Mouse (Mus musculus): ENCODE measurements around the gene Rpf2. TPM values are rescaled to one million over a fixed set of nuclear protein-coding genes. Genes with fewer than 3 reads are reported as not detected.
A peak's percentile ranks its signal among the peaks of the same experiment; 100 is the strongest.

Rpf2 gene
- polyA plus RNA-seq, 1 experiment from 2014 or later = 56.8 TPM

DNA sequence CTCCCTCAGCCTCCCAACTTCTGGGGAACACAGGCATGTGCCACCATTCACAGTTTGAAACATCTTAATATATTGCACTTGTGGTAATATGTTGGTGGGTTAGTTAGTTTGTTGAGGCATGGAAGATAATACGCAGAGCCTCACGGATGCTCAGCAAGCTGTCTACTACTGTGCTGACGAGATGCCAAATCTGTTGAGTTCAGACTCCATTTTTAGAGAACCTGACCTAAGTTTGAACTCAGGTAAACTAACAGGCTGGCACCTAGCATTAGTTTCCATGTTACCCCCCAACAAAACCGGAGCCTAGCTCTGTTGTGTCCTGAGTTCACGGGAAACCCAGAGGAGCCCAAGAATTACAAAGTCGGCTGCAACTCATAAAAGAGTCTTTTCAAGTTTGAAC lies 51.8 kb downstream of the Rpf2 start:
- Histone ChIP-seq H3K27ac (no peak overlapping the region), H3K9me3 (replicated peaks; ENCODE audit: low read length) (no peaks in the 10 kb centered on the region), H3K4me1 (replicated peaks; ENCODE audit: insufficient read depth, low read length) (no peaks in the 10 kb centered on the region), H3K4me2 (ENCODE audit: low read length) (no peak overlapping the region), H3K4me3 (replicated peaks; ENCODE audit: low read depth, low read length) (no peak overlapping the region), H3K36me3 (ENCODE audit: insufficient read depth, low read length) (no peaks in the 10 kb centered on the region), H3K27me3 (ENCODE audit: insufficient read depth, low read length) (no peaks in the 10 kb centered on the region; the same call in 1 of the 2 replicates), H3K9ac (ENCODE audit: low read depth, low read length) (no peak overlapping the region)
- 75% methylated on average over 6 of the region's 6 CpGs for WGBS
- TF ChIP-seq CTCF (IDR thresholded peaks at IDR 0.05; ENCODE audit: low read depth) = no peak
- ATAC-seq (replicated peaks; ENCODE audit: low FRiP score, low read depth) = no peak
- DNase-seq (ENCODE audit: low spot score) = no peak

DNA sequence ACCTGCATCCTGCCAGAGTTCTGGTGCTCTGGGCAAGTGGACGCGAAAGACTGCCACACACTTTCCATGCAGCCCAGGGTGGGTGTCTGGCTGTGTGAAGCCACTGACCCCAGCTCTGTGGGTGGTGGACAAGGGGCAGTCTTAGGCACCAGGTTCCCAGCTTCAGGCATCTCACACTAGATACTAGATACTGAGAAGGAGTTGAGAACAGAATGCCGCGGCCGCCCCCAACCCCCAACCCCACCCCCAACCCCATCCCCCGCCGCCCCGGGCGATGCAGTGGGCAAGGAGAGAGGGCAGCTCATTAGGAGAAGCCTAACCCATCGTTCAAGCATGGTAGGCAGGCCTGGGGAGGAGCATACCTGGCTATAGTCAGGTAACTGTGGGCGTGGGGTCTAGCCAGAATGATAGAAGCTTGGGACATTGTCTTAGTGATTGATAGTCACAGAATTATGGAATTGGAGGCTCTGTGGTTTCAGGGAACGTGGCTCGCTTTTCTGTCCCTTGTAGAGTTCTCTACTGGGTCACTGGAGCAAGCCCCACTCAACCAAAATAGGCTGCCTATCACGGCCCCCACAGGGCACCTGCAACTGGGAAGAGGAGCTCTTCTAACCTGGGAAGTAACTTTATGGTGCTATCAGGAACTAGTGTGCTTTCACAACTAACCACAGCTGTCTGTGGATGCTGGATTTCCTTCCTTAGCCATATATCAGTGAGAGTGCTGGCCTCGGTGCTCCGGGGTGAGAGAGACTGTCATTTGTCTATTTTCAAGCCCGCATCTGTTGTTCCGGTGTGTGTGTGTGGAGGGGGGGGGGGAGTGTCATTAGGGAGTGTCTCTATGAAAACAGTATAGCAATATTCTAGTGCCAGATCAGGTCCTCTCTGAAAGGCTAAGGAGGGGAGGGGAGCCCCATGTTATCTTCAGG lies 54.6 kb downstream of the Rpf2 start:
- 25% methylated on average over 18 of the region's 18 CpGs for WGBS
- DNase-seq (ENCODE audit: low spot score) (no peak), ATAC-seq (replicated peaks; ENCODE audit: low FRiP score, low read depth) (0 out of 2 replicates have a peak, but pooled peaks have one; percentile 33)
- Histone ChIP-seq H3K36me3 (ENCODE audit: insufficient read depth, low read length) (no peaks in the 10 kb centered on the region), H3K27me3 (ENCODE audit: insufficient read depth, low read length) (no peaks in the 10 kb centered on the region; the same call in 1 of the 2 replicates), H3K9me3 (replicated peaks; ENCODE audit: low read length) (no peaks in the 10 kb centered on the region), H3K4me2 (ENCODE audit: low read length) (peak overlapping the region; percentile 65), H3K4me1 (replicated peaks; ENCODE audit: insufficient read depth, low read length) (no peaks in the 10 kb centered on the region), H3K4me3 (replicated peaks; ENCODE audit: low read depth, low read length) (peak overlapping the region; percentile 26), H3K9ac (ENCODE audit: low read depth, low read length) (0 out of 2 replicates have a peak overlapping the region, but pooled peaks have one; percentile 40), H3K27ac (no peak overlapping the region)
- no peak for TF ChIP-seq CTCF (IDR thresholded peaks at IDR 0.05; ENCODE audit: low read depth)

DNA sequence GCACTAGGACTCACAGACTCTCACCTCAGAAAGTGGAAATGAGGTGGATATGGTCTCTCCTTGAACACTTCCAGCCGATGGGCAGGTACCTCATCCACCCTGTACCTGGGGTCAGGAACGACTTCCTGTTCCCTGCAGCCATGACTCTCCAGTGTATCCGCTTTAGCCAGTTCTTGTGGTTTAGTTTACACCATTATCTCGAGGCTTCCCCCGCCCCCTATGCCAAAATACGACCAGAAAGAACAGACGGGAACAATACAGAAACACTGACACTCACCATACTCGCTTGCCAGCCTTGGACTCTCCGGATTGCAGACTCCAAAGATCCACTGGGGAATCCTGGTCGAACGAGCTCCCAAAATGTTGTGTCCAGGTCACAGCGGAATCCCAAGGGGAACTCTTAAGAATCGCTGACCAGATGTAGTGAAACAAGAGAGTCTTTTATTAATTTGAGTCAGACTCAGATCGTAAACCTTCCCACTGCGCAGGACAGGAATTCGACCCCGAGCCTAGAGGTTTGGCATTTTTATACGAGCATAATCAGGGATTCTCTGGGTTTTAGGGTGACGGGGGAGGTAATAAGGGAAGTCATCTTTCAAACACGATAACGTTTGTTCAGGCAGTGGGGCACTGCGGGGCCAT lies 55.4 kb downstream of the Rpf2 start:
- DNase-seq (ENCODE audit: low spot score) = peak; percentile 17
- Histone ChIP-seq H3K4me3 (replicated peaks; ENCODE audit: low read depth, low read length) (peak overlapping the region; percentile 26), H3K27ac (no peak overlapping the region), H3K9ac (ENCODE audit: low read depth, low read length) (peak overlapping the region; percentile 40; the same call in 1 of the 2 replicates), H3K27me3 (ENCODE audit: insufficient read depth, low read length) (no peaks in the 10 kb centered on the region; the same call in 1 of the 2 replicates), H3K9me3 (replicated peaks; ENCODE audit: low read length) (no peaks in the 10 kb centered on the region), H3K4me2 (ENCODE audit: low read length) (peak overlapping the region; percentile 65), H3K36me3 (ENCODE audit: insufficient read depth, low read length) (no peaks in the 10 kb centered on the region), H3K4me1 (replicated peaks; ENCODE audit: insufficient read depth, low read length) (no peaks in the 10 kb centered on the region)
- 16% methylated on average over 22 of the region's 22 CpGs for WGBS
- ATAC-seq (replicated peaks; ENCODE audit: low FRiP score, low read depth) = no peak
- TF ChIP-seq CTCF (IDR thresholded peaks at IDR 0.05; ENCODE audit: low read depth) = no peak

DNA sequence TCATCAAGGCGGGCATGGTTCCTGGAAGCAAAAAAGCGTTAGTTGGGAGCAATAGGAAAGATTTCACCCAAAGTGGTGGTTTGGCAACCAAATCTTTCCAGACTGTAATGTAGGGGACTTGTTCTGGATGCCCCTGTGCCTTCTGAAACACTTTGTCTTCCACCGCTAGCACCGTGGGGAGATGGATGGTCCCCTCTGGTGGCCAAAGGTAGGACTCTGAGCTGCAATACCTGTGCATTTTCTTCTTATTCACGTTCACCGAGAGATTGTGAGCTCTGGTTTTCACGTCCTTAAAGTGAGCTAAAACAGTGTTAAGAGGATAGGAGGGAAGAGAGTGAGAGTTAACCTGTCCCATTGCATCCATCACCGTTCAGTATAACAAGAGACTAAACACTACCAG lies 56.0 kb downstream of the Rpf2 start:
- no peaks in the 10 kb centered on the region; the same call in 1 of the 2 replicates for H3K27me3 ChIP-seq (ENCODE audit: insufficient read depth, low read length)
- no peak overlapping the region for H3K4me3 ChIP-seq (replicated peaks; ENCODE audit: low read depth, low read length)
- no peaks in the 10 kb centered on the region for H3K9me3 ChIP-seq (replicated peaks; ENCODE audit: low read length)
- peak; percentile 50 for TF ChIP-seq CTCF (IDR thresholded peaks at IDR 0.05; ENCODE audit: low read depth)
- peak overlapping the region; percentile 65 for H3K4me2 ChIP-seq (ENCODE audit: low read length)
- no peak overlapping the region for H3K9ac ChIP-seq (ENCODE audit: low read depth, low read length)
- no peaks in the 10 kb centered on the region for H3K36me3 ChIP-seq (ENCODE audit: insufficient read depth, low read length)
- H3K4me1 ChIP-seq (replicated peaks; ENCODE audit: insufficient read depth, low read length) = no peaks in the 10 kb centered on the region
- DNase-seq (ENCODE audit: low spot score) (no peak), ATAC-seq (replicated peaks; ENCODE audit: low FRiP score, low read depth) (no peak)
- 76% methylated on average over 8 of the region's 8 CpGs for WGBS
- no peak overlapping the region for H3K27ac ChIP-seq

DNA sequence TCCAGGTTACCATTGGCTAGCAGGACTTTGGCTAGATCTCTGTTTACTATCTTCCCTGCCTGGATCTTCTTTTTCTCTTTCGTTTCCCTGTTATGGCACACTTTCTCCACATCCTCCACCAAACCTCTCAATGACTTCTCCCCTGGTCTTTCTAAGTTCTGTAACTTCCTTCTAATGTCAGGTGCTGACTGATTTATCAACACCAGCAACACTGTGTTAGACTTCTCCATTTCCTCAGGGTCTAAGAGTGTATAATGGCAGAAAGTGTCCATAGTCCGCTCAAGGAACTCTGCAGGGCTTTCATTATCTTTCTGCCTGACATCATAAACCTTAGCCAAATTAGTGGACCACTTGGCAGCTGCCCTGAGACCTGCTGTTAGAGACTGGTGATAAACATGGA lies 57.1 kb downstream of the Rpf2 start:
- 96% methylated on average over 2 of the region's 2 CpGs for WGBS
- DNase-seq (ENCODE audit: low spot score) (no peak), ATAC-seq (replicated peaks; ENCODE audit: low FRiP score, low read depth) (no peak)

DNA sequence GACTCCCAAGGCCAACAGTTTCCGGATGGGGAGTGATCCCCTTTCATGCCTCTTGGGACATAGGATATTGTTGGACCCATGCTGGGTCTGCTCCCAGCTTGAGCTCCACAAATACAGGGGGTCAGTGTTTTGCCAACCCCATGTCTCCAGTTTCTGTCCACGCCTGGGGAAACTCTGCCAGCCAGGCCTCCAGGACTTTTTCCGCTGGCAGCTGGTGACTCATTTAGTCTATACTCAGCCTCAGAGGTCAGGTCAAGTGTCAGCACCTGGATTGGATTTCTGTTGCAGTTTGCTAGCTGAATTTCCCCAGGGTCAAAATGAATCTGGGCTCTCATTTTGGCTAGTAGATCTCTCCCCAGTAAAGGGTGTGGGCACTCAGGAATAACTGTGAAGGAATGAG lies 58.0 kb downstream of the Rpf2 start:
- WGBS = 59% methylated on average over 3 of the region's 3 CpGs
- no peak overlapping the region for H3K4me3 ChIP-seq (replicated peaks; ENCODE audit: low read depth, low read length)
- H3K4me1 ChIP-seq (replicated peaks; ENCODE audit: insufficient read depth, low read length) = no peaks in the 10 kb centered on the region
- TF ChIP-seq CTCF (IDR thresholded peaks at IDR 0.05; ENCODE audit: low read depth) = no peak
- ATAC-seq (replicated peaks; ENCODE audit: low FRiP score, low read depth) (no peak), DNase-seq (ENCODE audit: low spot score) (no peak)
- H3K27ac ChIP-seq = no peak overlapping the region
- H3K36me3 ChIP-seq (ENCODE audit: insufficient read depth, low read length) = no peaks in the 10 kb centered on the region
- H3K9ac ChIP-seq (ENCODE audit: low read depth, low read length) = no peak overlapping the region
- H3K9me3 ChIP-seq (replicated peaks; ENCODE audit: low read length) = no peaks in the 10 kb centered on the region
- H3K4me2 ChIP-seq (ENCODE audit: low read length) = no peak overlapping the region
- H3K27me3 ChIP-seq (ENCODE audit: insufficient read depth, low read length) = no peaks in the 10 kb centered on the region; the same call in 1 of the 2 replicates

More for the DNA sequence above, 57.1 kb downstream of the Rpf2 start:
- H3K4me1 ChIP-seq (replicated peaks; ENCODE audit: insufficient read depth, low read length) = no peaks in the 10 kb centered on the region
- no peak overlapping the region for H3K9ac ChIP-seq (ENCODE audit: low read depth, low read length)
- no peaks in the 10 kb centered on the region; the same call in 1 of the 2 replicates for H3K27me3 ChIP-seq (ENCODE audit: insufficient read depth, low read length)
- no peak overlapping the region for H3K4me3 ChIP-seq (replicated peaks; ENCODE audit: low read depth, low read length)
- no peak overlapping the region for H3K27ac ChIP-seq
- no peak for TF ChIP-seq CTCF (IDR thresholded peaks at IDR 0.05; ENCODE audit: low read depth)
- no peaks in the 10 kb centered on the region for H3K36me3 ChIP-seq (ENCODE audit: insufficient read depth, low read length)
- no peaks in the 10 kb centered on the region for H3K9me3 ChIP-seq (replicated peaks; ENCODE audit: low read length)
- no peak overlapping the region for H3K4me2 ChIP-seq (ENCODE audit: low read length)
